Mouse (Mus musculus) C2C12 (cell line): ENCODE data around the gene Upk3a. TPM values are rescaled to one million over a fixed set of nuclear protein-coding genes. Genes with fewer than 3 reads are reported as not detected.

Source experiments
- H3K27me3 ChIP-seq: one replicate; pipeline ENCODE4 v1.6.1; 2011; ENCODE audit not compliant: control insufficient read depth, insufficient read depth, insufficient read length
- H3K36me3 ChIP-seq: one replicate; pipeline ENCODE4 v1.6.1; 2011; ENCODE audit not compliant: control insufficient read depth, insufficient read depth
- H3K4me3 ChIP-seq: one replicate; pipeline ENCODE4 v1.5.1; 2011; ENCODE audit warnings: mild to moderate bottlenecking, control low read depth; ENCODE audit not compliant: poor library complexity, insufficient read depth, severe bottlenecking
- H3K79me2 ChIP-seq: one replicate; pipeline ENCODE4 v1.6.1; 2011; ENCODE audit not compliant: control insufficient read depth, insufficient read depth
- H3K79me3 ChIP-seq: one replicate; pipeline ENCODE4 v1.6.1; 2011; ENCODE audit warnings: low read depth, control low read depth
- H3ac ChIP-seq: one replicate; pipeline ENCODE3; 2011; ENCODE audit warnings: low read depth; ENCODE audit not compliant: control insufficient read depth, insufficient read length
- CEBPB ChIP-seq: IDR thresholded peaks from one replicate; pipeline ENCODE4 v1.6.1; 2011; ENCODE audit warnings: low read depth, mild to moderate bottlenecking, control low read depth, moderate library complexity
- CTCF ChIP-seq: IDR thresholded peaks from one replicate; pipeline ENCODE4 v1.5.1; 2011; ENCODE audit not compliant: control insufficient read depth, insufficient read depth, insufficient read length
- FOSL1 ChIP-seq: IDR thresholded peaks from one replicate; pipeline ENCODE4 v1.8.0; 2011; ENCODE audit warnings: mild to moderate bottlenecking, low read length; ENCODE audit not compliant: poor library complexity, insufficient read depth, severe bottlenecking
- MAX ChIP-seq: IDR thresholded peaks from one replicate; pipeline ENCODE4 v1.6.1; 2011; ENCODE audit warnings: mild to moderate bottlenecking, control low read depth
- MYOD1 ChIP-seq: IDR thresholded peaks from one replicate; pipeline ENCODE4 v1.6.1; 2011; ENCODE audit warnings: low read depth; ENCODE audit not compliant: control insufficient read depth, insufficient read length
- MYOG ChIP-seq: IDR thresholded peaks from one replicate; pipeline ENCODE4 v1.6.1; 2011; ENCODE audit not compliant: control insufficient read depth, insufficient read length; ENCODE audit errors: extremely low read depth
- USF1 ChIP-seq: IDR thresholded peaks from one replicate; pipeline ENCODE4 v1.6.1; 2011; ENCODE audit warnings: low read depth, mild to moderate bottlenecking, control low read depth, moderate library complexity
- polyA plus RNA-seq: library from polyadenylated mRNA; unstranded; fragments of >200 nt; fragmentation: generic; extraction: Trizol; gene quantifications from one replicate; pipeline ENCODE4 v1.2.1, GENCODE M21; 2012; ENCODE audit warnings: missing spikeins

Gene Upk3a
- polyA plus RNA-seq, 1 experiment: not detected

GRCm38 (mm10) chr15:84987874-84988825 lies 28.8 kb upstream of the Upk3a start, which contains the start of gene 5031439G07Rik:
Gene 5031439G07Rik, minus strand, starts transcription at chr15:84988551.
- peak; percentile 37 for TF ChIP-seq MAX
- no peak for TF ChIP-seq CTCF
- TF ChIP-seq CEBPB: no peak
- no peak for TF ChIP-seq MYOD1
- Histone ChIP-seq H3K79me3 (peaks cover 10% of the 10 kb centered on the region), H3K79me2 (peaks cover 41% of the 10 kb centered on the region), H3K4me3 (peak within 1 kb of the TSS; percentile 91), H3K36me3 (no peaks in the 10 kb centered on the region), H3K27me3 (no peaks in the 10 kb centered on the region), H3ac (peak within 1 kb of the TSS; percentile 91)

GRCm38 (mm10) chr15:84989098-84989497 lies 27.8 kb upstream of the Upk3a start:
- Histone ChIP-seq H3K79me2 (peaks cover 31% of the 10 kb centered on the region), H3K27me3 (no peaks in the 10 kb centered on the region), H3K79me3 (peaks cover 8% of the 10 kb centered on the region), H3K4me3 (no peak overlapping the region), H3K36me3 (no peaks in the 10 kb centered on the region), H3ac (no peak overlapping the region)
- no peak for TF ChIP-seq CTCF
- no peak for TF ChIP-seq MAX
- no peak for TF ChIP-seq MYOG
- TF ChIP-seq USF1: no peak
- TF ChIP-seq MYOD1: no peak
- TF ChIP-seq CEBPB: no peak
- no peak for TF ChIP-seq FOSL1

GRCm38 (mm10) chr15:84989771-84990170 lies 27.2 kb upstream of the Upk3a start:
- Histone ChIP-seq H3ac (no peak overlapping the region), H3K79me3 (peaks cover 5% of the 10 kb centered on the region), H3K4me3 (no peak overlapping the region), H3K27me3 (peaks cover 3% of the 10 kb centered on the region), H3K36me3 (no peaks in the 10 kb centered on the region), H3K79me2 (peaks cover 25% of the 10 kb centered on the region)
- TF ChIP-seq CEBPB (no peak), USF1 (no peak), MAX (no peak), MYOD1 (no peak), MYOG (no peak), FOSL1 (no peak), CTCF (no peak)

- Histone ChIP-seq H3K36me3 (no peaks in the 10 kb centered on the region), H3K79me2 (no peaks in the 10 kb centered on the region), H3ac (no peak overlapping the region), H3K27me3 (peaks cover 15% of the 10 kb centered on the region), H3K4me3 (no peak overlapping the region), H3K79me3 (no peaks in the 10 kb centered on the region)
- TF ChIP-seq MYOG: no peak
- no peak for TF ChIP-seq MAX
- no peak for TF ChIP-seq CEBPB
- no peak for TF ChIP-seq CTCF
These were observed 22.4 kb upstream of the Upk3a start for GRCm38 (mm10) chr15:84994498-84994897.

- H3K79me3 ChIP-seq: no peaks in the 10 kb centered on the region
- no peak overlapping the region for H3ac ChIP-seq
- no peak overlapping the region for H3K4me3 ChIP-seq
- TF ChIP-seq USF1: no peak
- TF ChIP-seq CEBPB: no peak
- no peak for TF ChIP-seq MYOG
- TF ChIP-seq FOSL1: no peak
- no peak for TF ChIP-seq CTCF
- TF ChIP-seq MYOD1: no peak
- TF ChIP-seq MAX: no peak
- H3K79me2 ChIP-seq: no peaks in the 10 kb centered on the region
- H3K27me3 ChIP-seq: peaks cover 15% of the 10 kb centered on the region
- no peaks in the 10 kb centered on the region for H3K36me3 ChIP-seq
These were observed 21.9 kb upstream of the Upk3a start for GRCm38 (mm10) chr15:84995041-84995440.

GRCm38 (mm10) chr15:84995967-84996366 lies 21.0 kb upstream of the Upk3a start:
- H3K27me3 ChIP-seq: peaks cover 15% of the 10 kb centered on the region
- H3ac ChIP-seq: no peak overlapping the region
- no peaks in the 10 kb centered on the region for H3K79me2 ChIP-seq
- TF ChIP-seq CTCF (peak; percentile 80), FOSL1 (no peak), USF1 (no peak), MAX (no peak)
- no peaks in the 10 kb centered on the region for H3K36me3 ChIP-seq
- H3K79me3 ChIP-seq: no peaks in the 10 kb centered on the region
- no peak overlapping the region for H3K4me3 ChIP-seq
